Mouse (Mus musculus) megakaryocyte, embryonic 14.5 days (primary cell): Measurements from ENCODE around the gene Ppan.

Experiments
- FLI1 ChIP-seq: IDR thresholded peaks from 2 replicates; pipeline ENCODE4 v1.6.1; 2012; ENCODE audit warnings: low read length, inconsistent platforms, mixed read lengths
- GATA1 ChIP-seq: IDR thresholded peaks from 3 replicates; pipeline ENCODE4 v1.6.1; 2012; ENCODE audit warnings: mixed read lengths, low read length, inconsistent platforms, borderline replicate concordance

DNA sequence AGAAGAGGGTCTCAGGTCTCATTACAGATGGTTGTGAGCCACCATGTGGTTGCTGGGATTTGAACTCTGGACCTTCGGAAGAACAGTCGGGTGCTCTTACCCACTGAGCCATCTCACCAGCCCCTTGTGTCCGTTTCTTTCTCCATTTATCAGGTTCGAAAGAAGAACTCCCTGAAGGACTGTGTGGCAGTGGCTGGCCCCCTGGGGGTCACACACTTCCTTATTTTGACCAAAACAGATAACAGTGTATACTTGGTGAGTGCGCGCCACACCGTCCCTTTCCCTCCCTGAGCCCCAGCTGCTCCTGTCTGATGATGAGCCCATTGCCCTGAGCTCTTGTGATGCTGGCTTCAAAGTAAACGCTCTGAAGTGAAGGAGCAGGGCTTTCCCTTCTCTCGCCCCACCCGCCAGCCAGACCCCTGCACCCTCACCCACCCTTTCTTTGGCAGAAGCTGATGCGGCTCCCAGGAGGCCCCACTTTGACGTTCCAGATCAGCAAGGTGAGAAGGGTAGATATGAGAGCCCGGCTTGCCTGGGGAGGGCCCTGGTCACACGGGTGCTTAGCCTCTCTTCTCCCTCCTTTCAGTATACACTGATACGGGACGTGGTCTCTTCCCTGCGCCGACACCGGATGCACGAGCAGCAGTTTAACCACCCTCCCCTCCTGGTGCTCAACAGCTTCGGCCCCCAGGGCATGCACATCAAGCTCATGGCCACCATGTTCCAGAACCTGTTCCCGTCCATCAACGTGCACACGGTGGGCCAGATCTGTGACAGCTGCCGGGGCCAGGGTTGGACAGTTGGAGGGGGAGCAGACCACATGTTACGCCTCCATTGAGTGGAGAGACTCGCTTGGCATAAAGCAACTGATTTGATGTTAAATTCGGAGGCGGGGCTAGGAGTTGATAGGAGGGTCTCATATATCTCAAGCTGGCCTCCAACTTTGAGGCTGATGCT is 1.5 kb downstream of the Ppan start:
- TF ChIP-seq GATA1, result no peak
- no peak for TF ChIP-seq FLI1
